Mouse (Mus musculus): ENCODE results near the gene Map2k5.

Map2k5 gene

GRCm38 (mm10) chr9:63346029-63346428, 31.7 kb downstream of the Map2k5 start:
- intact Hi-C loops (cut with DNase I): no loop called here

- intact Hi-C loops (cut with DNase I): no loop called here
These were observed 35.9 kb downstream of the Map2k5 start for GRCm38 (mm10) chr9:63341761-63342160.

- intact Hi-C loops (cut with DNase I): loop anchor here (10.0 kb wide), 1 partner anchor 204 kb away; no protein-coding TSS in a partner anchor
These were observed 38.4 kb downstream of the Map2k5 start for GRCm38 (mm10) chr9:63339256-63339655.

- intact Hi-C loops (cut with DNase I): loop anchor here (10.0 kb wide), 1 partner anchor 204 kb away; no protein-coding TSS in a partner anchor
These were observed 39.0 kb downstream of the Map2k5 start for GRCm38 (mm10) chr9:63338716-63339115.

- intact Hi-C loops (cut with DNase I): loop anchor here (10.0 kb wide), 1 partner anchor 201 kb away; no protein-coding TSS in a partner anchor
These were observed 41.9 kb downstream of the Map2k5 start for GRCm38 (mm10) chr9:63335816-63336215.

- intact Hi-C loops (cut with DNase I): loop anchor here (10.0 kb wide), 1 partner anchor 198 kb away; no protein-coding TSS in a partner anchor
These were observed 44.6 kb downstream of the Map2k5 start for GRCm38 (mm10) chr9:63333074-63333473.

GRCm38 (mm10) chr9:63331246-63331645, 46.5 kb downstream of the Map2k5 start:
- intact Hi-C loops (cut with DNase I): loop anchor here (10.0 kb wide), 1 partner anchor 196 kb away; no protein-coding TSS in a partner anchor

- intact Hi-C loops (cut with DNase I): no loop called here
These were observed 48.6 kb downstream of the Map2k5 start for GRCm38 (mm10) chr9:63328958-63329685.

- intact Hi-C loops (cut with DNase I): no loop called here
These were observed 62.5 kb downstream of the Map2k5 start for GRCm38 (mm10) chr9:63315231-63315630.

- intact Hi-C loops (cut with DNase I): no loop called here
These were observed 63.6 kb downstream of the Map2k5 start for GRCm38 (mm10) chr9:63314126-63314525.

- intact Hi-C loops (cut with DNase I): no loop called here
These were observed 67.7 kb downstream of the Map2k5 start for GRCm38 (mm10) chr9:63309956-63310355.

GRCm38 (mm10) chr9:63309008-63309407, 68.7 kb downstream of the Map2k5 start:
- intact Hi-C loops (cut with DNase I): no loop called here

GRCm38 (mm10) chr9:63308441-63308840, 69.3 kb downstream of the Map2k5 start:
- intact Hi-C loops (cut with DNase I): no loop called here

GRCm38 (mm10) chr9:63302511-63302910, 75.2 kb downstream of the Map2k5 start:
- intact Hi-C loops (cut with DNase I): no loop called here

- intact Hi-C loops (cut with DNase I): no loop called here
These were observed 79.0 kb downstream of the Map2k5 start for GRCm38 (mm10) chr9:63298656-63299055.

- intact Hi-C loops (cut with DNase I): no loop called here
These were observed 82.1 kb downstream of the Map2k5 start for GRCm38 (mm10) chr9:63295551-63295958.

- intact Hi-C loops (cut with DNase I): no loop called here
These were observed 82.9 kb downstream of the Map2k5 start for GRCm38 (mm10) chr9:63294846-63295245.

- intact Hi-C loops (cut with DNase I): no loop called here
These were observed 83.8 kb downstream of the Map2k5 start for GRCm38 (mm10) chr9:63293781-63294480.

- intact Hi-C loops (cut with DNase I): no loop called here
These were observed 89.0 kb downstream of the Map2k5 start for GRCm38 (mm10) chr9:63288676-63289075.

GRCm38 (mm10) chr9:63284392-63284791, 93.3 kb downstream of the Map2k5 start:
- intact Hi-C loops (cut with DNase I): no loop called here

- intact Hi-C loops (cut with DNase I): no loop called here
These were observed 95.7 kb downstream of the Map2k5 start for GRCm38 (mm10) chr9:63281996-63282395.

- intact Hi-C loops (cut with DNase I): no loop called here
These were observed 96.6 kb downstream of the Map2k5 start for GRCm38 (mm10) chr9:63281086-63281485.
